Mouse (Mus musculus) liver, embryonic 16.5 days (tissue): ENCODE results near the gene Spag9. TPM values are rescaled to one million over a fixed set of nuclear protein-coding genes. Genes with fewer than 3 reads are reported as not detected.

ENCODE experiments used
- ATAC-seq: fragments of 200-750 bp; cut with Nextera tagmentation; 2 replicates; pipeline ENCODE4 v1.8.0; 2017; ENCODE audit warnings: low read depth, mild to moderate bottlenecking, moderate number of reproducible peaks, moderate library complexity
- H3K27ac ChIP-seq: fragments of 300-500 bp; sonication (generic); 2 replicates; pipeline ENCODE4 v1.5.1; 2014; ENCODE audit warnings: mild to moderate bottlenecking, low read length
- H3K27me3 ChIP-seq: fragments of 300-500 bp; sonication (generic); 2 replicates; pipeline ENCODE4 v1.6.1; 2014; ENCODE audit warnings: low read depth, low read length, mixed read lengths; ENCODE audit not compliant: control insufficient read depth, insufficient read depth
- H3K36me3 ChIP-seq: fragments of 300-500 bp; sonication (generic); 2 replicates; pipeline ENCODE4 v1.6.1; 2014; ENCODE audit warnings: mild to moderate bottlenecking; ENCODE audit not compliant: control insufficient read depth, insufficient read depth
- H3K4me1 ChIP-seq: fragments of 300-500 bp; sonication (generic); 2 replicates; pipeline ENCODE4 v1.6.1; 2014; ENCODE audit warnings: low read depth, low read length, mixed read lengths; ENCODE audit not compliant: control insufficient read depth
- H3K4me2 ChIP-seq: fragments of 300-500 bp; sonication (generic); 2 replicates; pipeline ENCODE4 v1.6.1; 2014; ENCODE audit warnings: low read depth, low read length, mixed read lengths
- H3K4me3 ChIP-seq: fragments of 300-500 bp; sonication (generic); 2 replicates; pipeline ENCODE4 v1.5.1; 2014; ENCODE audit warnings: low read depth, mild to moderate bottlenecking, low read length
- H3K9ac ChIP-seq: fragments of 300-500 bp; sonication (generic); 2 replicates; pipeline ENCODE4 v1.6.1; 2014; ENCODE audit warnings: low read depth, low read length
- H3K9me3 ChIP-seq: fragments of 300-500 bp; sonication (generic); replicated peaks from 2 replicates; pipeline ENCODE4 v1.6.1; 2016; ENCODE audit warnings: low read length; ENCODE audit not compliant: control insufficient read depth
- WGBS: fragments of 180-500 bp; shearing (Covaris S2); extraction: QIAGEN DNeasy Blood & Tissue Kit; methylation state at CpG from one replicate; pipeline ENCODE4 v1.1.7; 2014; ENCODE audit not compliant: insufficient replicate concordance; 5-methylcytosine and 5-hydroxymethylcytosine counted together
- polyA plus RNA-seq: library from polyadenylated mRNA; unstranded; fragments of >200 nt; fragmentation: Nextera tagmentation; extraction: Ambion mirVana; gene quantifications from 2 replicates; pipeline ENCODE4 v1.2.1, GENCODE M21; 2015

Spag9 gene
- polyA plus RNA-seq, 1 experiment from 2014 or later = 10.5 TPM

DNA sequence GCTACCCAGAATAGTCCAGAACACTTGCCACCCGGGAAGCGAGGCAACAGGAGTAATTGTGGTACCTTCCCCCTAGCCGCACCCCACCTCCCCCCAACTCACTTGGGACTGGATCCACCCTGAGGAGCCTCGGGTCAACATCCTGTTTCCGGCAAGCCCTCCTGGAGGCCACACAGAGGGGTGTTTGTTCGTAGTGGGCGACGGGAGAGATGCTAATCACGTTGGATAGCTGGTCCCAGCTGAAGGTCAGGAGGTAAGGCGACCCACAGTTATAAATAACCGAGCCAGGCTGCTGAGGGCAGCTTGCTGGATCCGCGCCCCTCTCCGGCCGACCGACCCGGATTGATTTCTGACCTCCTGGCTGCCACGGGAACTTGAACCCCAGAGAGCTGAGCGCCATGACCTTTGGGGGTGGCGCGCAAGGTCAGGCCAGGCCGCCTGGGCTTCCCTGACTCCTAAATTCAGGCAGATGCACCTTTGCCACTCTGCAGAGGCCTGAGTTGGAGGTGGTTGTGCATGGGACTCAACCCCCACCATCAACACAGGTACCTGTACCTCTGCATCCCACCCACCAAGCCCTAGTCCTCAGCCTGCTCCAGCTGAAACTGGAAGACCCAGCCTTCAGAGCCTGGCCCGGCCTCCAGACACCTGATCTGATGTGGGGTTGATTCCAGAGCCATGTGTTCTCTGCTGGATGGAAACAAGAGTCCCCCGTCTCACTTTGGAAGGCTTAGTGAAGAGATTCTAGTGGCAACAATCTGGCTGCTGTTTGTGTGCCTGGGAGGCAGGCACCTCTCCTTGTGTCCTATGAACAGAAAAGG, 142.7 kb downstream of the Spag9 start:
- no peak; the same call in 1 of the 2 replicates for ATAC-seq
- H3K4me3 ChIP-seq = no peak overlapping the region
- WGBS = 53% methylated on average over 24 of the region's 24 CpGs
- H3K4me1 ChIP-seq = no peaks in the 10 kb centered on the region
- no peak overlapping the region for H3K4me2 ChIP-seq
- H3K9me3 ChIP-seq = no peaks in the 10 kb centered on the region
- no peaks in the 10 kb centered on the region for H3K27me3 ChIP-seq
- no peaks in the 10 kb centered on the region for H3K36me3 ChIP-seq
- H3K9ac ChIP-seq = no peak overlapping the region
- no peak overlapping the region for H3K27ac ChIP-seq

DNA sequence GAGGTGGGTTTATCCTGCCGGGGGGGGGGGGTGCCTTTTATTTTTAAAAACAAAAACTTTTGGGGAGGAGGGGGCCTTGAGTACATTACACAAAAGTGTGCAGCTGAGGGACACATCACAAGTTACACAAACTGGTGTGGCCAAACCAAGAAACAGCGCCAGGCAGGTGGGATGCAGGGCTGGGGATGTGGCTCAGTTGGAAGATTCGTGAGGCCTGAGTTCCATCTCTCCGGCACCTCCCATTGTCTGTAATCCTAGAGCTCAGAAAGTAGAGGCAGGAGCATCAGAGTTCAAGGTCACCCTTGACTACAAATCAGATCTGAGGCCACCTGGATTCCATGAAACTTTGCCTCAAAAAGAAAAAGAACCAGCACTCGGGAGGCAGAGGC, 143.3 kb downstream of the Spag9 start:
- no peaks in the 10 kb centered on the region for H3K4me1 ChIP-seq
- no peak overlapping the region for H3K9ac ChIP-seq
- no peak for ATAC-seq
- H3K4me2 ChIP-seq = no peak overlapping the region
- WGBS = 62% methylated on average over 5 of the region's 5 CpGs
- no peaks in the 10 kb centered on the region for H3K36me3 ChIP-seq
- H3K4me3 ChIP-seq = no peak overlapping the region
- H3K9me3 ChIP-seq = no peaks in the 10 kb centered on the region
- H3K27ac ChIP-seq = no peak overlapping the region
- H3K27me3 ChIP-seq = no peaks in the 10 kb centered on the region

DNA sequence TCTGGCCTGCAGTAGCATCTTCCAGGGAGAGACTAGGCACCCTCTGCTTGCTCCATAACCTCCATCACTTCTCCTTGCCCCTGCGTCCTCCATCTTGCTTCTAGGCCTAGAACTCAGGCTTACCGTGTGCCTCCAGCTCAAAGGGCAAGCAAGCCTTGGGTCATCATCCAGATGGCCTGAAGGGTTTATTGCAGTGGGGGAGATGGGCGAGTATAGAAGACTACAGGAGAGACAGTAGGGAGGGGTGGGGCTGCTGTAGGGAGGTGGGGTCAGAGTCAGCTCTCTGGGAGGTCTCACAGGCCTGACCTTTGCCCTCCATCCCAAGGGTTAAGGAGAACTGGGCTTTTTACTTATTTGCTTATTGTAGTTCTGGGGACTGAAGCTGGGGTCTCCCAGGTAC, 144.6 kb downstream of the Spag9 start:
- H3K4me3 ChIP-seq = no peak overlapping the region
- H3K27ac ChIP-seq = no peak overlapping the region
- no peaks in the 10 kb centered on the region for H3K36me3 ChIP-seq
- H3K9ac ChIP-seq = no peak overlapping the region
- 59% methylated on average over 3 of the region's 3 CpGs for WGBS
- ATAC-seq = no peak
- no peak overlapping the region for H3K4me2 ChIP-seq
- H3K4me1 ChIP-seq = no peaks in the 10 kb centered on the region
- no peaks in the 10 kb centered on the region for H3K27me3 ChIP-seq
- no peaks in the 10 kb centered on the region for H3K9me3 ChIP-seq

DNA sequence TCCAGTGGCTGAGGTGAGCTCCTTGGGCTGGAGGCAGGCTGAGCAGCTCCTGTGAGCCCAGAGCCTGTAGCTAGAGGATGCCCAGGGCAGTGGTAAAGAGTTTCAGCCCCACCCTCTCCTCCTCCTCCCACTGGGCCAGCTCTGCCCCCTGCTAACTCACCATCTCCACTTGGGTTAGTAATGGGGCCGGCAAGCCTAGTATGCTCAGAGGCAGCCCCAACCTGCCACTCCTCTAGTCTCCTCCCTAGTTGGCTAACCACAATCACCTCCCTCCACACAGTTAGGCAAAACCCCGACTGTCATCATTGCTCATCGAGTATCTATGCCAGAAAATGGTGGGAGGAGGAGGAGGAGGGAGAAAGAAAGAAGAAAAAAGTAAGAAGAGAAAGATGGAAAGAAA, 145.7 kb downstream of the Spag9 start:
- no peaks in the 10 kb centered on the region for H3K4me1 ChIP-seq
- 18% methylated on average over 3 of the region's 3 CpGs for WGBS
- no peak for ATAC-seq
- H3K27ac ChIP-seq = no peak overlapping the region
- H3K9me3 ChIP-seq = no peaks in the 10 kb centered on the region
- H3K4me3 ChIP-seq = no peak overlapping the region
- H3K9ac ChIP-seq = no peak overlapping the region
- no peak overlapping the region for H3K4me2 ChIP-seq
- H3K36me3 ChIP-seq = no peaks in the 10 kb centered on the region
- H3K27me3 ChIP-seq = no peaks in the 10 kb centered on the region

DNA sequence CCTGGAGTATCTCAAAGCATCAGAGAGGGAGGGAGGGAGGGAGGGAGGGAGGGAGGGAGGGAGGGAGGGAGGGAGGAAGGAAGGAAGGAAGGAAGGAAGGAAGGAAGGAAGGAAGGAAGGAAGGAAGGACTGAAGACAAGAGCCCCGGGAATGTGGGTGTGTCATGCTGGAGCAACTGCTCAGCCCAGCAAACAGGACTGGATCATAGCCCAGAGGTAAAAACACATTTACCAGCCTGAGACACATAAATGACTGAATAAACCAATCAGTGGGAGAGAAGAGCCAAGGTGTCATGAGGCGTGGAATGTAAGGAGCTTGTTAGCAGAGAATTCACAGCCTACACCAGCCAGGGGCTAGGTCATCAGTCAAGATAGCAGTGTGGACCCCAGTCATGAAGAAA, 147.4 kb downstream of the Spag9 start:
- ATAC-seq = no peak
- Histone ChIP-seq H3K9ac (no peak overlapping the region), H3K9me3 (no peaks in the 10 kb centered on the region), H3K4me2 (no peak overlapping the region), H3K27ac (no peak overlapping the region), H3K4me1 (no peaks in the 10 kb centered on the region), H3K4me3 (no peak overlapping the region), H3K36me3 (no peaks in the 10 kb centered on the region), H3K27me3 (peaks cover 11% of the 10 kb centered on the region)
- WGBS = 48% methylated on average over 2 of the region's 2 CpGs

DNA sequence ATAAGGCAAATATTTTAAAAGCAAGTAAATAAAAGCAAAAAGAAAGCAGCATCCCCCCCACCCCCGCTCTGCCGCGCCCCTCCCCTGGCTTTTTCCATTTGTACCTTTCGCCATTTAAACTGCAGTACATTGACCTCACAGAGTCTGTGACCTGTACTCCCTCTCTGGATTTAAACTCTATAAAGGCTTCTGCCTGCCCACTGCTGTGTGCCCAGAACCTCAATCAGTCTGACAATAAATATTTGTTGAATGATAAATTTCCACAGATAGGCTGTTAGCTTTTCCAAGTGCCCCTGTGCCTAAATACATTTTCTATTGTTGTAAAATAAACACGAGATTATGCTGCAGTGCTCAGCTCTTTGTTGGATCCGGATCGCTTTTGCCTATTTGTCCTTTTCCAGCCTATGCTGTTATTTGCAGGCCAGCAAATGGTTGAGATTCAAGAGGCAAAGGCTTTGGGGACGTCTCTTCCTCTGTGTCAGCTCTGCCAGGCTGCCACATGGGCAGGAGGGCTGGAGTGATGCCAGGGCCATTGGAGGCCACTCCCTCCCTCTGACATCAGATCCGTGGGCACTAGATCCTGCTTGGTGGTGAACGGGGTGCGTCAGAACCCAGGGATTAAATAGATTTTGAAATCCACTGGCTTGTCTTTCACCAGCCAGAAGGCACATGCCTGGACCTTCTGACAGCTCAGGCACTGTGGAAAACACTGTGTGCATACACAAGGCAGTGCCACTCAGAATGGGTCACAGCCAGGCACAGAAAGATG, 149.1 kb downstream of the Spag9 start:
- ATAC-seq = no peak
- Histone ChIP-seq H3K9me3 (no peaks in the 10 kb centered on the region), H3K27ac (no peak overlapping the region), H3K4me3 (no peak overlapping the region), H3K4me2 (no peak overlapping the region), H3K4me1 (peaks cover 3% of the 10 kb centered on the region), H3K36me3 (no peaks in the 10 kb centered on the region), H3K9ac (no peak overlapping the region), H3K27me3 (peaks cover 27% of the 10 kb centered on the region)
- 51% methylated on average over 11 of the region's 11 CpGs for WGBS

DNA sequence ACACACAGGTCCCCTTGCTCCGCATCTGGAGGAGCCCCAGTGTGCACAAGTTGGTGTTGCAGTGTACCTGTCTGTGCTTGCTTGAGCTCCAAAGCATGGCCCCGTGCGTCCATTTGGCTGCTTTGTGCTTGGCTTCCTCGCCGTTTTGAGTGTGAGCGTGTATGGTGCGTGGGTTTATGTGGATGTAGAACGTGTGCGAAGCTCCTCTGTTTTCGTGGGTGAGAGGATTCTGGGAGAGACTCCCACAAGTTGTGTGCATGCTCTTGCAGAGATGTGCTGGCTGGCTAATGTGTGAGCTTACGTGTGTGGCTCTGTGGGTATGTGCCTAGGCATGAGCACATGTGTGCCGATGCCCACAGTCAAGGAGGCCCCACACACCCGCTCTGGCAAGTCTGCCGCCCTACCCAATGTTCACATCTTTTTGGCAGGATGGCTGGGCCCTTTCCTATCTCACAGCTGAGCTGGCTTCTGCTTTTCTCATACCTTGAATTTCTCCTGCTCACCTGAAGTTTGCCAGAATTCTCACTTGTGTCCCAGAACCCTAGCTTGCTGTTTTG, 150.2 kb downstream of the Spag9 start:
- WGBS = 74% methylated on average over 14 of the region's 14 CpGs
- no peak for ATAC-seq
- H3K27me3 ChIP-seq = peaks cover 32% of the 10 kb centered on the region
- no peaks in the 10 kb centered on the region for H3K36me3 ChIP-seq
- peaks cover 3% of the 10 kb centered on the region for H3K4me1 ChIP-seq
- H3K27ac ChIP-seq = no peak overlapping the region
- no peak overlapping the region for H3K9ac ChIP-seq
- H3K9me3 ChIP-seq = no peaks in the 10 kb centered on the region
- H3K4me3 ChIP-seq = no peak overlapping the region
- H3K4me2 ChIP-seq = no peak overlapping the region

DNA sequence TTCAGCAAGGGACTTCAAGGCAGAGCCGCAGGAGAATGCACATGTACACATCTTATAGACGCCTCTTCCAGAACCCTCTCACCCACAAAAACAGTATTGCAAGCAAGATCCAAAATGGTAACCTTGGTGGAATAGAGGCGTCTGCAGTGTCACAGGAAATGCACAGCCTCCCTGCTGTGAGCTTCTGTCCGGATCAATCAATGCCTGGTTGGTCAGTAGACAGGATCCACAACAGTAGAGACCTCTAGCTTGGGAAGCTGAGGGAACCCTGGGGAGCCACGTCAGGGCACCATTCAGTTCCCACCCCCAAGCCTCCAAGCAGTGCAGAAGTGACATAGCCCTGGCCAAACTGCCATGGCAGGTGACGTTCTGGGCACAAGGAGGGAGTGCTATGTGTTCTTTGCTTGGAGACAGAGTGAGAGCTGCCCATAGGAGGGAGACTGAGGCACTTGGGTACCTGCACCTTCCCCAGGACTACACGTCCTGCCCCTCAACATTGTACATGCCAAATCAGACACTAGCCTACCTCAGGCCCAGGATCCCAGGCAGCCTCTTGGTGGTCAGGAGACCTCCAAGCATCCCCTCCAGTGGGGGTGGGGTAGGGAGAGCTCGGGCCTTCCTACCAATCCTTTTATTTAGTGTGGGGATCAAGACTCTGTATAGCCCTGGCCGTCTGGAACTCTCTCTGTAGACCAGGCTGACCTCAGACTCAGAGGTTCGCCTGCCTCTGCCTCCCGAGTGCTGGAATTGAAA, 151.0 kb downstream of the Spag9 start:
- peaks cover 32% of the 10 kb centered on the region for H3K27me3 ChIP-seq
- 52% methylated on average over 11 of the region's 11 CpGs for WGBS
- H3K27ac ChIP-seq = no peak overlapping the region
- no peak overlapping the region for H3K4me3 ChIP-seq
- H3K9me3 ChIP-seq = no peaks in the 10 kb centered on the region
- H3K9ac ChIP-seq = no peak overlapping the region
- H3K36me3 ChIP-seq = no peaks in the 10 kb centered on the region
- no peak overlapping the region for H3K4me2 ChIP-seq
- no peak for ATAC-seq
- peaks cover 3% of the 10 kb centered on the region for H3K4me1 ChIP-seq
